Mouse (Mus musculus) testis, adult 2 months (tissue): ENCODE results near the gene Hilpda.

ENCODE experiments used
- CTCF ChIP-seq: fragments of 200-500 bp; IDR thresholded peaks from 2 replicates; pipeline ENCODE4 v1.5.1; 2012; ENCODE audit warnings: low read depth, mild to moderate bottlenecking, inconsistent platforms, low read length, moderate library complexity; ENCODE audit not compliant: control insufficient read depth, insufficient read depth, insufficient replicate concordance
- POLR2A ChIP-seq: fragments of 200-500 bp; IDR thresholded peaks from 2 replicates; pipeline ENCODE4 v1.6.1; 2012; ENCODE audit warnings: low read depth, mild to moderate bottlenecking, inconsistent platforms, low read length, moderate library complexity; ENCODE audit not compliant: control insufficient read depth

- TF ChIP-seq CTCF: no peak
- no peak for TF ChIP-seq POLR2A
Measured at GRCm38 (mm10) chr6:29270961-29271360, 1.3 kb upstream of the Hilpda start.
